Mouse (Mus musculus): ENCODE measurements at regions not wholly inside any gene's neighbourhood (a gene's known extent, or its start where the extent isn't known, plus 50 kb on each side); places are given as distances from the start of the nearest gene placed in this dataset.

- TF ChIP-seq ZKSCAN1 (IDR thresholded peaks at IDR 0.05; ENCODE audit: low read depth, low read length): no peak
These were observed 167.5 kb upstream of the Slc25a13 start (continued) for GRCm38 (mm10) chr6:6384441-6384840.

- Histone ChIP-seq H3K27ac (ENCODE audit: control insufficient read depth, low read depth, low read length) (no peak overlapping the region), H3K36me3 (ENCODE audit: control insufficient read depth in 1 of 2, insufficient read depth in 2 of 2, low read length in 2 of 2) (no peaks in the 10 kb centered on the region), H3K4me1 (ENCODE audit: control insufficient read depth in 1 of 2, insufficient read depth in 2 of 2, low read length in 2 of 2) (no peaks in the 10 kb centered on the region), H3K79me2 (ENCODE audit: control insufficient read depth, insufficient read depth, low read length, poor library complexity) (no peaks in the 10 kb centered on the region), H3K9me3 (replicated peaks; ENCODE audit: insufficient read depth, low read length) (no peaks in the 10 kb centered on the region), H3K9ac (ENCODE audit: control insufficient read depth, low read depth, low read length, poor library complexity, severe bottlenecking) (no peak overlapping the region), H3K27me3 (ENCODE audit: control insufficient read depth in 1 of 2, insufficient read depth in 2 of 2, low read length in 2 of 2) (no peaks in the 10 kb centered on the region), H3K4me3 (ENCODE audit: control insufficient read depth in 1 of 2, insufficient read depth in 1 of 2, low read depth in 2 of 2, low read length in 2 of 2) (no peak overlapping the region)
- TF ChIP-seq TAL1 (IDR thresholded peaks at IDR 0.05; ENCODE audit: low read length): no peak
- DNase-seq (ENCODE audit: low read depth, low spot score): no peak
These were observed 155.4 kb upstream of the Slc25a13 start for GRCm38 (mm10) chr6:6372421-6372820.

- no peak overlapping the region for H3K4me3 ChIP-seq (ENCODE audit: control insufficient read depth in 1 of 2, insufficient read depth in 1 of 2, low read depth in 2 of 2, low read length in 2 of 2)
- no peaks in the 10 kb centered on the region for H3K4me1 ChIP-seq (ENCODE audit: control insufficient read depth in 1 of 2, insufficient read depth in 2 of 2, low read length in 2 of 2)
- no peaks in the 10 kb centered on the region for H3K36me3 ChIP-seq (ENCODE audit: control insufficient read depth in 1 of 2, insufficient read depth in 2 of 2, low read length in 2 of 2)
- no peak overlapping the region for H3K9ac ChIP-seq (ENCODE audit: control insufficient read depth, low read depth, low read length, poor library complexity, severe bottlenecking)
- TF ChIP-seq ZNF384 (IDR thresholded peaks at IDR 0.05; ENCODE audit: low read depth, low read length) (no peak), MYC (IDR thresholded peaks at IDR 0.05; ENCODE audit: low read depth, low read length) (no peak), POLR2AphosphoS5 (IDR thresholded peaks at IDR 0.05; ENCODE audit: borderline replicate concordance, low read depth, low read length) (no peak), ZKSCAN1 (IDR thresholded peaks at IDR 0.05; ENCODE audit: low read depth, low read length) (no peak), RAD21 (IDR thresholded peaks at IDR 0.05; ENCODE audit: low read depth, low read length) (no peak), GABPA (IDR thresholded peaks at IDR 0.05; ENCODE audit: low read depth, low read length) (no peak), MAZ (IDR thresholded peaks at IDR 0.05; ENCODE audit: low read depth, low read length) (no peak), TBP (IDR thresholded peaks at IDR 0.05; ENCODE audit: low read depth, low read length) (no peak), MAX (IDR thresholded peaks at IDR 0.05; ENCODE audit: low read length) (no peak), MEF2A (IDR thresholded peaks at IDR 0.05; ENCODE audit: extremely low read depth, insufficient replicate concordance, low read depth, low read length, poor library complexity, severe bottlenecking) (no peak), MYB (IDR thresholded peaks at IDR 0.05; ENCODE audit: low read depth, low read length) (no peak), EP300 (IDR thresholded peaks at IDR 0.05; ENCODE audit: low read depth in 1 of 2, low read length in 2 of 2) (no peak), ELF1 (IDR thresholded peaks at IDR 0.05; ENCODE audit: low read depth, low read length) (no peak), USF1 (IDR thresholded peaks at IDR 0.05; ENCODE audit: low read depth, low read length) (no peak), TCF12 (IDR thresholded peaks at IDR 0.05; ENCODE audit: low read depth, low read length) (no peak), CHD2 (IDR thresholded peaks at IDR 0.05; ENCODE audit: low read length) (no peak), NELFE (IDR thresholded peaks at IDR 0.05; ENCODE audit: low read depth, low read length) (no peak)
- no peak overlapping the region for H3K27ac ChIP-seq (ENCODE audit: control insufficient read depth, low read depth, low read length)
- no peaks in the 10 kb centered on the region for H3K79me2 ChIP-seq (ENCODE audit: control insufficient read depth, insufficient read depth, low read length, poor library complexity)
- H3K27me3 ChIP-seq (ENCODE audit: control insufficient read depth in 1 of 2, insufficient read depth in 2 of 2, low read length in 2 of 2): no peaks in the 10 kb centered on the region
- no peaks in the 10 kb centered on the region for H3K9me3 ChIP-seq (replicated peaks; ENCODE audit: insufficient read depth, low read length)
- DNase-seq (ENCODE audit: low read depth, low spot score): no peak
These were observed 154.6 kb upstream of the Slc25a13 start for GRCm38 (mm10) chr6:6371444-6372093.

All from MEL (cell line).